Mouse (Mus musculus) left cerebral cortex, postnatal 4 days (tissue): ENCODE results near the gene Specc1. TPM values are rescaled to one million over a fixed set of nuclear protein-coding genes. Genes with fewer than 3 reads are reported as not detected.
A peak's percentile ranks its signal among the peaks of the same experiment; 100 is the strongest.

ENCODE experiments used
- DNase-seq: peaks from one replicate; pipeline ENCODE4 v3.0.0-alpha.2; 2022
- intact Hi-C: fragments of 180-260 bp; cut with DNase I; formaldehyde crosslinking; loops from one replicate; pipeline ENCODE4 v1.15.1; 2025
- total RNA-seq, 2 experiments: library from RNA; stranded (reverse); gene quantifications; 2 replicates each; pipeline ENCODE4 v1.2.3; 2021

Gene Specc1
- total RNA-seq, 2 experiments from 2014 or later: 24.8 to 27.6 TPM

DNA sequence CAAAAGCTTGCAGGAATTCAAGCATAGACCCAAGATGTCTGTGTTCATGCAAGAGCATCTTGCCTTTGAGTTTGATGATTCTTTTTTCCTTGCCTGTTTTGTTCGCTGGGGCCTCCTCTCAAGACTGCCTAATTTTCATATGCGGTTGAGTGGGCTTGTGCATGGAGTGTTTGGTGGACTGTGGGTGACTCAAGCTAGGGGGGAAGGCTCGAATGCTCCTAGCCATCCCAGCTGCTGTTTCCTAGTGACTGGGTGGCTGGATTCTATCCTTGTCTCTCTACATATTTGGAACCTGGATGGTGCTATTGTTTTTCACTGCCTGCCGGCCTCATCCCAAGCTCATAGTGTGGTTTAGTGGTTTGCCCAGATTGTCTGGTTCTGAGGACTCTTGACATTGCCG lies 8.0 kb downstream of the Specc1 start:
- DNase-seq: no peak

DNA sequence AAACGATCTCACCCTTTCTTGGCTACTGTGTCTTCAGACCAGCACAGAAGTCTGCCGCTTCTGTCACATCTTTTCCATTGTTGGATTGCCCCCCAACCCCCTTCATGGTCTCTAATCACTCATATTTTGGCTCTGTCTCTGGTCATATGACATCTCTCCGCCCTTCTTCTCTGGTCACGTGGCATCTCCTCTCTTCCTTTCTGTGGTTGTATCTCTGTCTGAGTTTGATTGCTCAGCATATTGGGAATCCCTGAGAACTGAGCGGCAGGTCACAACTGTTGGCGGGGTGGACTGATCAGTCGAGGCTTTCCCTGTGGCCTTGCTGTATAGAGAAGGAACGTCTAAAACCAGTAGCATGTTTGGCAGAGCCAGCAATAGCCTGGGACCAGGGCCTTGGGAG lies 10.5 kb downstream of the Specc1 start:
- no peak for DNase-seq
- intact Hi-C loops: no loop called here

More for the DNA sequence above, 8.0 kb downstream of the Specc1 start:
- intact Hi-C loops: no loop called here

DNA sequence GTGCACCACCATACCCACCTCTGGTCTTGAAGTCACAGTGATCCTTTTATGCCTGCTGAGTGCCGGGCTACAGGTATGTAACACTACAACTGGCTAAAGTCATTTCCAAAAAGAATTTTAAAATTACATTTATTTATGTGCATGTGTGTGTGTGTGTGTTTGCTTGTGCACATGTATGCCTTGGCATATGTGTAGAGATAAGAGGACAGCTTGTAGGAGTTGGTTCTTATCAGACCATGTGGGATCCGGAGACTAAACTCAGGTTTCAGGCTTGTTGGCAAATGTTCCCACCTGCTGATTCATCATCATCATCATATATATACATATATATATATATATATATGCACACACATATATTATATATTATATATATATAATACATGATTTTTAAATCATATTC lies 12.3 kb downstream of the Specc1 start:
- DNase-seq: no peak
- intact Hi-C loops: no loop called here

DNA sequence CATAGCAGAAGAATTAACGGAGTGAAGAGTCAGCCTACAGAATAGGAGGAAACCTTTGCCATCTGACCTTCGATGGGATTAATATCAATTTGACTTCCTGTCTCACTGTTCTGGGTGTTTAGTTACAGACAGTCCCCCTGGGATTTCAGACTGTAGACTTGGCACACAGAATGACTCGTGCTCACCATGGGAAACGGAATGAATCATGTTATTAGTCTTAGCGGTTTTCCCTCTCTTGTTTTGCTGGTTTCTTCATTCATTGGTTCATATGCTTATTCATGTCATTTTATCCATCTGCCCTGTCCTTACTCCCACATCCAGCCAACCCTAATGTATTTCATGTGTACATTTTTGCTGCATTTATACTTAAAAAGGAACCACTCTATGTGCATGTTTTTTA lies 14.3 kb downstream of the Specc1 start:
- no peak for DNase-seq
- intact Hi-C loops: no loop called here

DNA sequence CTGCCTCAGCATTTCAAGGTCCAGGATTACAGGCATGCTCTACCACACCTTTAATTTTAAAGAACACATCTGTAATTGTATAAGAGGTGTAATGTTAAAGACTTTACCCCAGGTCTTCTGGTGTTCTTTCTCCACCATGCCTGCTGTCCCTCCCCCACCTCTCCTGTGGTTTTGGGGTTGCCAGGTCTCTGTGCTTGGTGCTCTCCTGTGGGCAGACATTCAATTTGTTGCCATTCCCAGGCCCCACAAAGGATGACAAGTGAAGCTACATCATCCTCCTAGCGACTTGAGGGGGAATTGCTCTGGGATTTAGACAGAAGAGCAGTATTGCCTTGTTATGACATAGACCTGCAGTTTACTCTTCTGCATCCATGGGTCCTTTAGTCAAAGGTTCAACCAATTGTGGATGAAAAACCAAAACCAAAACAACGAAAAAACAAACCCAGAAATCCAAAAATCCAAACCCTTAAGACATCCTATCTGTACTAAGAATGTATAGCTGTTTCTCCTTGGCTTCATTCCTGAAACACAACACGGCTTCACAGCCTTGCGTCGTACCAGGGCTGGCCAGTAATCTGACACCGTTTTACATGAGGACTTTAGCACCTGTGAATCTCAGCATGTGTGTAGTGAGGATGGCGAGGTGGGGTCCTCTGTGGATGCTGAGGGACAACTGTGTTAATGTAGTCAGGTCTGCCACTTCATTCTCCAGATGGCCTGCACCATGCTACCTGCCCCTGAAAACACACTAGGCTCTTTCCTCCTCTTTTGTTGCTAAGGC lies 15.1 kb downstream of the Specc1 start:
- DNase-seq: no peak
- intact Hi-C loops: no loop called here

DNA sequence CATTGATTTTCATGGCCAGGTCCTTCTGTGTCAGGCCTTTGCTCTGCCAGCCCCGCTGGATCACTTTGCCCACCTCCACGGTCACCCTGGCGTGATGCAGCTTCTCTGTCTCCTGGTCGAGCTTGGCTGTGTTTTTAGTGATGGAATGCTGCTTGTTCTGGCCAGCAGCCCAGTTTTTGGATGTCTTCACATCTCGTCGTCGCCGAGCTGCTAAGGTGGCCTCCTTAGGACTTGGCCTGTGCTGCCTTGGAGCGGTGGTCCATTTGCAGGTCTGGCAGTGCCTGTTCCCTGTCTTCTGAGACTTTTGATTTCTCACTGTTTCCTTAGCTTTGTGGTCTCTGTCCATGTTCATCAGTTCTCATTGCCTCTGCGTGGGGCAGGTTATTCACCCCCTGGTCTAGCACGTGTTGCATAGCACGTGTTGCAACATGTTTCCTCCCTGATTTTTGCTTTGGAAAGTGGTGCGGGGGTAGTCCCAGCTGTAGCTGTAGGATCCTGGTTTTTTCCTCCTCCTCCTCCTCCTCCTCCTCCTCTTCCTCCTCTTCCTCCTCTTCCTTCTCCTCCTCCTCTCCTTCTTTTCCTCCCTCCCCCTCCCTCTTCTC lies 17.6 kb downstream of the Specc1 start:
- intact Hi-C loops: no loop called here
- DNase-seq: no peak

DNA sequence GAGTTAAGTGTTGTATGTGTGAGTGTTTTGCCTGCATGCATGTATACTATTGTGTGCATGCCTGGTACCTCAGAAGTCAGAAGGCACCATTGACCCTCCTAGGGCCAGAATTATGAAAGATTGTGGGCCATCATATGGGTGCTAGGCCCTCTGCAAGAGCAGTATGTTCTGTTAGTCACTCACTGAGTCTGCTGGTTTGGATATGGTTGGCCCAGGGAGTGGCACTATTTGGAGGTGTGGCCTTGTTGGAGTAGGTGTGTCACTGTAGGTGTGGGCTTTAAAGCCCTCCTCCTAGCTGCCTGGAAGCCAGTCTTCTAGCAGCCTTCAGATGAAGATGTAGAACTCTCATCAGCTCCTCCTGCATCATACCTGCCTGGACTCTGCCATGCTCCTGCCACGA lies 19.2 kb downstream of the Specc1 start:
- intact Hi-C loops: no loop called here
- no peak for DNase-seq

DNA sequence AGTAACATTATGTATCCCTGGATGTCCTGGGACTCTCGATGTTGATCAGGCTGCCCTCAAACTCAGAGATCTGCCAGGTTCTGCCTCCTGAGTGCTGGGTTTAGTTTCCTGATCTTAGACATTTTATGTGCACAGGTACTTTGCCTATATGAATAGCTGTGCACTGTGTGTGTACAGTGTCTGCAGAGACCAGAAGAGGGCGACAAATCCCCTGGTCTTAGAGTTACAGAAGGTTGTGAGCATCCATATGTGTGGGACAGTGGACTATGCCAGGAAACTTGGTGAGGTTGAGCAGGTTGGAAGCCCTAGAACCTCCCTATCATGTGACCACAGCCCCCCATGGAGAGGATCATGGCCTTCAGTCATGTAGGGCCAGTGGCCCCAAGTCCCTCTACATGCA lies 24.7 kb downstream of the Specc1 start:
- DNase-seq: no peak
- intact Hi-C loops: no loop called here

DNA sequence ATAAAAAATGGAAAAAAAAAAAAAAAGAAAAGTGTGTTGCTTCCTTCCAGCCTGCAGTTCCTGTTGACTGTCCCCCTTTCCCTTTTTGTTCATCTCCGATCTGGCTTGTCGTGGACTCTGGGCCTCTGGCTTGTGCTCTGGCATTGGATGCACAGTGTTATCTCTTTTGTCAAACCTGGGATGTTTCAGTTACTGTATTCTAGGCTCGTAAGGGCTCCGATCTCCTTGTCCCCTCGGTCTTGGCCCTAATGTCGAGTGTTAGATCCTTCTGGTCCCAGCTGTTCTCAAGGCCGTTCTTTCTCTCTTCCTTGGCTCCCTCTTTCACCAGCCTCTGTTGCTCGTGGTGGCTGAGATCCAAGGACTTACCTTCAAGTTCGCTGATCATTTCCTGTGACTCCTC lies 26.3 kb downstream of the Specc1 start:
- no peak for DNase-seq
- intact Hi-C loops: no loop called here

DNA sequence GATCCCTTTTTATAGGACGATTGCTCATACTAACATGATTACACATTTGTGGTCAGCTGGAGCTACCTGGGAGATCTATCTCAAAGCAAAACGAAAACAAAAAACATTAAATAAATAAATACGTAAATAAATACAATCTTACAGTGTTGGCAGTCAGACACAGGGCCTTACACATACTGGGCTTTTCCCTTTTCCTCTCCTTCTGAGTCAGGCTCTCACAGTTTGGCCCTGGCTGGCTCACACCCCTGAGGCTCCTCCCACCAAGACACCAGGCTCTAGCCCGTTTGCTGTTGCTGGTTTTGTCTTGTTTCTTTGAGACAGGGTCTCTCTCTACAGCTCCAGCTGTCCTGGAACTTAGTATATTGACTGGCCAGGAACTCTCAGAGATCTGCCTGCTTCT lies 30.4 kb downstream of the Specc1 start:
- DNase-seq: no peak
- intact Hi-C loops: no loop called here

DNA sequence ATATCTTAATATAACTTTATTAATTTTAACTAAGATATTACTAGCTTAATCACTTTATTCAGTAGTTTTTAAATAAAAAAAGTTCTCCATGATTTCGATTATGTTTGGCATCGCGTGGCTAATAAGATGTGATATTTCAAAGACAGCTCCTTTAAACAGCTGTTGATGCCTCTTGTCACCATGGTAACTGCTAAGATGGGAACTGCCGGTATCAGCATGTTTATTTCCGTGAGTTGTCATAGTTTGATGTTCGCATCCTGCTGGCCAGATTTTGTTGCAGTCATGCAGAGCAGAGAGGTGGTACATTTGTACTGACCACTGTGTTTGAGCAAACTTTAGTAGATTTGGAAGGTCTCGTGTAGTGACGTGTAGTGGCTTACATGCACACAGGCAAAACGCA lies 33.1 kb downstream of the Specc1 start:
- no peak for DNase-seq
- intact Hi-C loops: no loop called here

DNA sequence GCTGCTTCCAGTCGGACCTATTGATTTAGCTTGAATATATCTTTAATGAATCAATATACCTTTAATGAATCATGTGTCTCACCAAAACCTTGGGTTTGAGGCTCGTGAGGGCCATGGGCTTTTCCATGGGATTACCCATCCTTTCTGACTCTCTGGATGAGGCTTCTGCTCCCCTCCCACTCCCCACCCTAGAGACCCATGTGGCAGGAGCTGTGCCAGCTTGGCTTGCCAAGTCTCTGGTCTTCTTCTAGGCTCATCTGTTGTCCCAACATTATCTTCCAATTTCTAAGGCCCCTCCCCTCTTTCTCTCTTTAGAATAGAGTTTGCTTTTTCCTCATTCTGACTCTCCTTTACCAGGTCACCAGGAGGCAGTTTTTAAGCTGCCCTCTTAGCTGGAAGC lies 35.0 kb downstream of the Specc1 start:
- peak; percentile 69 for DNase-seq

DNA sequence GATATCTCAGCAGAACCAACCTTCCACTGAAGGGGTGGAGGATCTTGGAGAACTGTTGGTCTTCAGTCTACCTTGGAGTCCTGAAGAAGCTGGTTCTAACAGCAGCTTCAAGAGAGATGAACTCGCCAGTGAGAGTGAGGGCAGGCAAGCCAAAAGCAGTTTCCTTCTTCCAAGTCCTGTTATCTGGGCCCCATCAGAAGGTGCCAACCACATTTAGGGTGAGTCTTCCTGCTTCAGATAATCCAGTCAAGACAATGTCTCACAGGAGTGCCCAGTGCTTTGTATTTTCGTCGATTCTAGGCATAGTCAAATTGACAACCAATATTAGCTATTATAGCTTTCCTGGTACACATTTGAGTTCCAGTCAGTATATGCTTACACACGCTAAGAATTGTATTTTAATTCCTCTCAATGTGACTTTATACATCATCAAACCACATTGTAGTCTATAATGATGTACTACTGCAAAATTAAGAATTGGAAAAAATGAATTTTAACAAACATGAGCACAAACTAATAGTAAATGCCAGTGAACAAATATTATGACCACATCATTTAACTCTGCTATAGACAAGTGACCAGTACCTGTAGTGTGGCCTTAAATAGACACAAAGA lies 36.2 kb downstream of the Specc1 start:
- intact Hi-C loops: no loop called here
- no peak for DNase-seq

More for the DNA sequence above, 35.0 kb downstream of the Specc1 start:
- intact Hi-C loops: no loop called here

DNA sequence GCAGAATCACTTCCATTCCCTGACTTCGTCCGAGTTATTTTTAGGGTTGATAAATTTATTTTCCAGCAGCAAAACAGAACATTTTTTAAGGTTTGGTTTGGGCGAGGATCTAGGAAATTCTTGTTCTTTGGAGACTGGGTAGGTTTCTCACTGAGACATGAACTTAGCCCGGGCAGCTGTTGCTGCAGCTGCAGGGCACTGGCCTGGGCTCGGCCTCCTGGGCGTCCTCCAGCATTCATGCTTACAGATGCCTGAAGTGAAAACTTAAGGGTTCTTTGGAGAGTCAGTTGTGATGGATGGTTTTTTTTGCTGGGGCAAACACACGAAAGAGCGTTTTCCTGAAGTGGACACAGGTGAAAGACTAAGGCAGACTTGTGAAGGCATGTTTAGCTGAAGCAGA lies 42.9 kb downstream of the Specc1 start:
- intact Hi-C loops: no loop called here
- no peak for DNase-seq

DNA sequence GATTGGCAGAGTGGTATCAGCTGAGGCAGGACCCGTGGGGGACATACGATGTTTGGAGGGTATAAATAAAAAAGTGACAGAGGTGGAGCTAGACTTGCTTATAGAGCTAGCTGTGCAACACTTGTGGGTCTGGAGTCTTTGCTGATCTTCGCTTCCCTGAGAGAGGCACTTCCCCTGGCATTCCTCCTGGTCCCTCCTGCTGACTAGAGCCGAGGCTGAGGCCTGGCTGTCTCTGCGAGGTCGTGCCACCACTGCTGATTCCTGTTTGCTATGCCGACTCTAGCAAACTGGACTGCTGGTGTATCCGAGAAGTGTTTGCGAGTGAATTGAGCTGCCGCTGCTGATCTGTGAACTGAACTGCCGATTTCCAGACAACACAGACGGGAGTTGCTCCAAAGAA lies 43.5 kb downstream of the Specc1 start:
- intact Hi-C loops: no loop called here
- no peak for DNase-seq

DNA sequence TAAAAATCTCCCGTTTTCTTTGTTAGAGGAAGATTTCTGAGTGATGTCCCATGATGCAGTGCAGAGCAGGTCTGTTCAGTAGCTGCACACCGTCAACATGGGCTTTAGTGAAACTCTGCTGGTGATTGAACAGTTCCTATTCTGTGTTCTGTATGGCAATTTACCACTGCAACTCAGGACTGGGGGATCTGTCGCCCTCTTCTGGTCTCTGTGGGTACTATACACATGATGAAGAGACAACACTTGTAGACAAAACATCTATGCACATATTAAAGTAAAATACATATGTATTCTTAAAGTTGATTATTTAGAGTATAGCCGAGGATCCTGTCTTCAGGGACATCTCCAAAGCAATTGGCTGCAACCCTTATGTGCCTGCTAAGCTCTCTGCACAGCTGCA lies 45.4 kb downstream of the Specc1 start:
- DNase-seq: no peak
- intact Hi-C loops: no loop called here

DNA sequence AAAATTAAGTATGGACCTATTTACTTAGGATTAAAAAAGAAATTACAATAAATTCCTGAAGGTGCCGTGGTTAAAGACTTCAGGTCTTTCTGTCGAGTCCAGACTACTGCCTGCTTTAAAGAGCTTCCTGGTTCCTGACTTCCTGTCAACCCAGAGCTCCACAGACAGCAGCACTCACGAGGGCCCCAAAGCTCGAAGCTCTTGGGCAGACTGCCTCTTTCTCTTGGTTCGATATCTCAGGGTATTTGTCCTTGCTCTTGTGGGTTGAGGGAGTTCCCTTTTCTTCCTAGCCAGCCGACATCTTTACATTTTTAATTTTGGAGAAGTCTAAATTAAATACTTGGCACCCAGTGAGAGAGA lies 48.3 kb downstream of the Specc1 start:
- intact Hi-C loops: no loop called here
- no peak for DNase-seq

DNA sequence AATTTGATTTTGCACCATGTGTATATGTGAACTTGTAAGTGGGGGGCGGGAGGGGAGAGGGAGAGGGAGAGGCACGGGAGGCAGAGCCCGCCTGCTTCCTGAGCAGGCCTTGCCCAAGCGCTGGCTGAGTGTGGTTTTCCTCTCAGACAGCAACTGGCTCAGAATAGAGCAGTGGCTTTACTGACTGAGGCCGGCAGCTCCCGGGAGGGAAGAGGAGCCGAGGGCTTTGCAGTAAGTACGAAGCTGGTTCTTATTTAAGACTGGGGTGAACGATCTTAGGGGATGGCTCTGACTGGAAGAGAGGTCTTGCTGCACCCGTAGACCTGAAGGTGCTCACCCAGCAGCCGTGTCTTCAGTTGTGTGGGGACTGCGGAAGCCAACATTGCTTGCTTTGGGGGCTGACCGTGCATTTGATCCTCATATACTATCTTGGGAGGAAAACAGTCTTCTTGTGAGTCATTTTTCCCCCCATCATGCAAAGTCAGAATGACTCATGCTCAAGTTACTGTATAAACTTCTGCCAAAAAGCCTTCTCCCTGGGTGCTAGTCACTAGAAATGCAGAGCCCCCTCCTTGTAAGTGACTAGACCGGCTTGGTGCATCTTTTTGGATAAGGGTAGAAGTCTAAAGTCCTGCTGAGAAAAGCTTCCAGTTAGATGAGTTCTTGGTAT lies 48.8 kb downstream of the Specc1 start:
- DNase-seq: no peak
- intact Hi-C loops: no loop called here

DNA sequence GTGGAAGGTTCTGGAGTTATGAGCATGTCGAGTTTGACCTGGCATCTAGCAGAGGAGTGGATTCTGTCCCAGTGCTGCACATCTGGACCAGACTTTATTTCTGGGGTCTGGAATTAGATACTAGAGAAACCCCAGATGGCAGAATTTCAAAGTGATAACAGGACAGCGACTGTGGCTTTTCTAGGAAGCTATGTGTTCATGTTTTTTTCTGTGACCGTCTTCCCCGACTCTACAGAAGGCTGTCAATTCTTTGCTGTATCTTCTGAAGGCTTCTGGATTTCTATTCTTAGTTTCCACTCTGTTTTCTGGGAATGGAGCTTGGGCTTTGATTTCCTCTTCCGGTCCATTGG lies 49.3 kb downstream of the Specc1 start:
- no peak for DNase-seq
- intact Hi-C loops: no loop called here

DNA sequence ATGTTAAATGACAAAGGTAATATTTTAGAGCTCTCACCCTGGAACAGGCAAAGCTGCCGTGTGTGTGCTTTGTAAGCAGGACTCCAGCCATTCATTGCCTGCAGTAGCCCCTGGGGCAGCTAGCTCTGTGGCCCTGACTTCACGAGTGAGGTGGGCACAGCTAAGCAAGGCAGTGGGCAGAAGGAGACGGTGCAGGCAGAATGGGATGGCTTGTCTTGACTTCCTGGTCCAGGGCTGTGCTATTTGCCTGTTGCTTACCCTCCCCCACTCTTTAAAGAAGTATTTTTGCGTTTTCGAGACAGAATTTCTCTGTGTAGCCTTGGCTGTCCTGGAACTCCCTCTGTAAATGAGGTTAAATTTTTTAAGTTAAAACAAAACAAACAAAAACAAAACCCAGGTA lies 50.1 kb downstream of the Specc1 start:
- intact Hi-C loops: no loop called here
- DNase-seq: no peak

DNA sequence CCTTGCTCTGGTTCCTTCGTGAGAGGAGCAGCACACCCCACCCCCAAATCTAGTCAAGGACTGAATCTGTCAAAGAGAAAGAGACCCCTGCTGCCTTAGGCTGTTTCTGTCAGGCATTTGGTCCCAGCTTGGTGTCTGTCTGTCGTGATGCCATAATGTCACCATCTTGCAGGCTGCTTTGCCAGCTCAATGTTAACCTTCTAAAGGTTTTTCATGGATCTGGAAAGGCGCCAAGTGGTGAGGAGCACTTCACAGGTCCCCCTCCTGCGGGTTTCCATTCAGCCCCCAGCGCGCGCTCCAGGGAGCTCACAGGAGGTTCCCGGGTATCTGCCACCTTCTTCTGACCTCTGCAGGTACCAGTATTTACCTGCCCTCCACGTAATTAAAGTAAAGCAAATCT lies 51.4 kb downstream of the Specc1 start:
- no peak for DNase-seq
- intact Hi-C loops: no loop called here

DNA sequence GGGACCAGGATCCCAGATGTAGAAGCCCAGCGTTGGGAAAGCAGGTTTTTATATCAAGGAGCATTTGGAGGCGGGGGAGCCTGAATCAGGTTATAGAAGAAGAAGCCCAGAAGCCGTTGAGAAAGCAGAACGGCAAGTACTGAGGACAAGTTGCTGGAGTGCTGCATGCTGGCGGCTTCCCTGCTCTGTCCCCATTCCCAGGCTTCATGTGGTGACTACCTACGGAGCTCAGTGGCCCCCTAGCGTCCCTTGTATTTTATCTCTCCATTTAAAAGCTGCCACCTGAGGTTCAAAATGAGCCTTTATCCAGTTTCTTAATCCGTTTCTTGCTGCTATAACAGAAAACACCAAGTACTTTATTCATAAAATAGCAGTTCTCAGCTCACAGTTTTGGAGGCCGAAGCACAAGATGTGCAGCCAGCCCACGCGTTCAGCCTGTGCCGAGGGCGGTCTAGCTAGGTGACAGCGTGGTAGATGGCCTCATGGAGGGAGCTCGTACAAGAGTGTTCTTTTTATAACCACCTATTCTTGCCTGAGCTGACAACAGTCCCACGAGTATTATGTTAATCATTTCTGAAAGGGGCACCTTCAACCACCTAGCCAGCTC lies 54.2 kb downstream of the Specc1 start:
- intact Hi-C loops: no loop called here
- no peak for DNase-seq
